Mouse (Mus musculus): ENCODE data around the gene Usp3.

Gene Usp3

GRCm38 (mm10) chr9:66571986-66572700 is 20.8 kb downstream of the Usp3 start:
- DNase-seq (ENCODE audit: low spot score in 2 of 2) = no peak

- no peak for DNase-seq (ENCODE audit: low spot score in 2 of 2)
These were observed 30.7 kb downstream of the Usp3 start for GRCm38 (mm10) chr9:66562215-66562614.

GRCm38 (mm10) chr9:66561496-66561895 is 31.4 kb downstream of the Usp3 start:
- no peak for DNase-seq (ENCODE audit: low spot score in 2 of 2)

- no peak for DNase-seq (ENCODE audit: low spot score in 2 of 2)
These were observed 32.2 kb downstream of the Usp3 start for GRCm38 (mm10) chr9:66560728-66561127.

- DNase-seq (ENCODE audit: low spot score in 2 of 2) = no peak
These were observed 32.6 kb downstream of the Usp3 start for GRCm38 (mm10) chr9:66560295-66560694.

- no peak for DNase-seq (ENCODE audit: low spot score in 2 of 2)
These were observed 34.0 kb downstream of the Usp3 start for GRCm38 (mm10) chr9:66558971-66559370.

- no peak for DNase-seq (ENCODE audit: low spot score in 2 of 2)
These were observed 50.2 kb downstream of the Usp3 start for GRCm38 (mm10) chr9:66542785-66543184.

GRCm38 (mm10) chr9:66521595-66521994 is 71.3 kb downstream of the Usp3 start:
- DNase-seq (ENCODE audit: low spot score in 2 of 2) = no peak

GRCm38 (mm10) chr9:66520299-66520698 is 72.6 kb downstream of the Usp3 start:
- no peak for DNase-seq (ENCODE audit: low spot score in 2 of 2)

- no peak for DNase-seq (ENCODE audit: low spot score in 2 of 2)
These were observed 74.0 kb downstream of the Usp3 start for GRCm38 (mm10) chr9:66518901-66519300.

GRCm38 (mm10) chr9:66518251-66518650 is 74.7 kb downstream of the Usp3 start:
- DNase-seq (ENCODE audit: low spot score in 2 of 2) = no peak

- no peak for DNase-seq (ENCODE audit: low spot score in 2 of 2)
These were observed 75.2 kb downstream of the Usp3 start for GRCm38 (mm10) chr9:66517746-66518145.

GRCm38 (mm10) chr9:66516296-66516940 is 76.5 kb downstream of the Usp3 start:
- no peak for DNase-seq (ENCODE audit: low spot score in 2 of 2)

- no peak for DNase-seq (ENCODE audit: low spot score in 2 of 2)
These were observed 77.2 kb downstream of the Usp3 start for GRCm38 (mm10) chr9:66515680-66516210.

GRCm38 (mm10) chr9:66515115-66515514 is 77.8 kb downstream of the Usp3 start:
- no peak for DNase-seq (ENCODE audit: low spot score in 2 of 2)

GRCm38 (mm10) chr9:66514256-66514770 is 78.6 kb downstream of the Usp3 start, which contains the start of gene Fbxl22:
Gene Fbxl22, minus strand, starts transcription at chr9:66514593.
- peak; percentile 39 to 41 for DNase-seq (ENCODE audit: low spot score in 2 of 2)

GRCm38 (mm10) chr9:66513661-66514255 is 79.2 kb downstream of the Usp3 start:
- DNase-seq (ENCODE audit: low spot score in 2 of 2) = no peak

GRCm38 (mm10) chr9:66513150-66513549 is 79.8 kb downstream of the Usp3 start:
- no peak for DNase-seq (ENCODE audit: low spot score in 2 of 2)

- DNase-seq (ENCODE audit: low spot score in 2 of 2) = peak; percentile 79 to 87
These were observed 80.6 kb downstream of the Usp3 start for GRCm38 (mm10) chr9:66512351-66512671.

- peak; percentile 93 to 94 for DNase-seq (ENCODE audit: low spot score in 2 of 2)
These were observed 81.2 kb downstream of the Usp3 start for GRCm38 (mm10) chr9:66511580-66512350.

GRCm38 (mm10) chr9:66510944-66511343 is 82.0 kb downstream of the Usp3 start:
- DNase-seq (ENCODE audit: low spot score in 2 of 2) = no peak

- DNase-seq (ENCODE audit: low spot score in 2 of 2) = no peak
These were observed 82.5 kb downstream of the Usp3 start for GRCm38 (mm10) chr9:66510351-66510841.
